Mouse (Mus musculus) erythroblast, embryonic 14.5 days (primary cell): ENCODE measurements around the gene Otulinl.

Experiments used
- GATA1 ChIP-seq: IDR thresholded peaks from 2 replicates; pipeline ENCODE4 v1.6.1; 2012; ENCODE audit warnings: low read length, inconsistent platforms, mixed read lengths
- TAL1 ChIP-seq: IDR thresholded peaks from 3 replicates; pipeline ENCODE4 v1.6.1; 2012; ENCODE audit warnings: low read length, inconsistent platforms, mixed read lengths

- no peak for TF ChIP-seq GATA1
- TF ChIP-seq TAL1: no peak
Measured at GRCm38 (mm10) chr15:27693235-27693634, 11.9 kb upstream of the Otulinl start.
